Mouse (Mus musculus): ENCODE results near the gene D5Ertd579e. TPM values are rescaled to one million over a fixed set of nuclear protein-coding genes. Genes with fewer than 3 reads are reported as not detected.

The D5Ertd579e gene
- polyA plus RNA-seq, 1 experiment from 2014 or later: 39.9 TPM

GRCm38 (mm10) chr5:36731901-36732652 is 36.3 kb upstream of the D5Ertd579e start:
- WGBS: 79% methylated on average over 7 of the region's 7 CpGs
- Histone ChIP-seq H3K27ac (ENCODE audit: low read length) (no peak overlapping the region), H3K9me3 (ENCODE audit: control insufficient read depth, low read length) (no peaks in the 10 kb centered on the region), H3K36me3 (ENCODE audit: control insufficient read depth, insufficient read depth) (no peaks in the 10 kb centered on the region), H3K4me2 (ENCODE audit: low read length) (no peak overlapping the region), H3K9ac (replicated peaks; ENCODE audit: low read depth, low read length) (no peak overlapping the region), H3K4me3 (replicated peaks; ENCODE audit: low read length) (no peak overlapping the region), H3K27me3 (replicated peaks; ENCODE audit: control insufficient read depth, insufficient read depth, low read length) (no peaks in the 10 kb centered on the region), H3K4me1 (replicated peaks; ENCODE audit: control insufficient read depth, insufficient read depth, low read length) (no peaks in the 10 kb centered on the region)
- no peak for ATAC-seq

GRCm38 (mm10) chr5:36730689-36731088 is 34.9 kb upstream of the D5Ertd579e start:
- 45% methylated on average over 3 of the region's 3 CpGs for WGBS

GRCm38 (mm10) chr5:36729923-36730322 is 34.1 kb upstream of the D5Ertd579e start:
- ATAC-seq: no peak
- 93% methylated on average over 2 of the region's 2 CpGs for WGBS
- no peak overlapping the region for H3K9ac ChIP-seq (replicated peaks; ENCODE audit: low read depth, low read length)

More at GRCm38 (mm10) chr5:36730689-36731088, 34.9 kb upstream of the D5Ertd579e start:
- Histone ChIP-seq H3K4me2 (ENCODE audit: low read length) (no peak overlapping the region), H3K27me3 (replicated peaks; ENCODE audit: control insufficient read depth, insufficient read depth, low read length) (no peaks in the 10 kb centered on the region), H3K4me1 (replicated peaks; ENCODE audit: control insufficient read depth, insufficient read depth, low read length) (no peaks in the 10 kb centered on the region), H3K27ac (ENCODE audit: low read length) (no peak overlapping the region), H3K4me3 (replicated peaks; ENCODE audit: low read length) (no peak overlapping the region), H3K9me3 (ENCODE audit: control insufficient read depth, low read length) (no peaks in the 10 kb centered on the region), H3K9ac (replicated peaks; ENCODE audit: low read depth, low read length) (no peak overlapping the region), H3K36me3 (ENCODE audit: control insufficient read depth, insufficient read depth) (no peaks in the 10 kb centered on the region)
- no peak for ATAC-seq

GRCm38 (mm10) chr5:36729086-36729473 is 33.3 kb upstream of the D5Ertd579e start:
- H3K9ac ChIP-seq (replicated peaks; ENCODE audit: low read depth, low read length): no peak overlapping the region
- no peaks in the 10 kb centered on the region for H3K36me3 ChIP-seq (ENCODE audit: control insufficient read depth, insufficient read depth)
- H3K4me2 ChIP-seq (ENCODE audit: low read length): no peak overlapping the region
- WGBS: 77% methylated on average over 4 of the region's 4 CpGs
- no peak for ATAC-seq
- no peaks in the 10 kb centered on the region for H3K4me1 ChIP-seq (replicated peaks; ENCODE audit: control insufficient read depth, insufficient read depth, low read length)
- H3K9me3 ChIP-seq (ENCODE audit: control insufficient read depth, low read length): no peaks in the 10 kb centered on the region
- no peak overlapping the region for H3K27ac ChIP-seq (ENCODE audit: low read length)
- no peak overlapping the region for H3K4me3 ChIP-seq (replicated peaks; ENCODE audit: low read length)
- H3K27me3 ChIP-seq (replicated peaks; ENCODE audit: control insufficient read depth, insufficient read depth, low read length): no peaks in the 10 kb centered on the region

More at GRCm38 (mm10) chr5:36729923-36730322, 34.1 kb upstream of the D5Ertd579e start:
- no peaks in the 10 kb centered on the region for H3K36me3 ChIP-seq (ENCODE audit: control insufficient read depth, insufficient read depth)
- no peaks in the 10 kb centered on the region for H3K9me3 ChIP-seq (ENCODE audit: control insufficient read depth, low read length)
- no peaks in the 10 kb centered on the region for H3K27me3 ChIP-seq (replicated peaks; ENCODE audit: control insufficient read depth, insufficient read depth, low read length)
- no peak overlapping the region for H3K4me3 ChIP-seq (replicated peaks; ENCODE audit: low read length)
- H3K4me2 ChIP-seq (ENCODE audit: low read length): no peak overlapping the region
- no peaks in the 10 kb centered on the region for H3K4me1 ChIP-seq (replicated peaks; ENCODE audit: control insufficient read depth, insufficient read depth, low read length)
- H3K27ac ChIP-seq (ENCODE audit: low read length): no peak overlapping the region

GRCm38 (mm10) chr5:36728403-36729085 is 32.7 kb upstream of the D5Ertd579e start:
- no peaks in the 10 kb centered on the region for H3K9me3 ChIP-seq (ENCODE audit: control insufficient read depth, low read length)
- 76% methylated on average over 8 of the region's 8 CpGs for WGBS
- H3K27me3 ChIP-seq (replicated peaks; ENCODE audit: control insufficient read depth, insufficient read depth, low read length): no peaks in the 10 kb centered on the region
- H3K4me2 ChIP-seq (ENCODE audit: low read length): no peak overlapping the region
- H3K27ac ChIP-seq (ENCODE audit: low read length): no peak overlapping the region
- no peaks in the 10 kb centered on the region for H3K36me3 ChIP-seq (ENCODE audit: control insufficient read depth, insufficient read depth)
- no peak overlapping the region for H3K9ac ChIP-seq (replicated peaks; ENCODE audit: low read depth, low read length)
- H3K4me3 ChIP-seq (replicated peaks; ENCODE audit: low read length): no peak overlapping the region
- no peaks in the 10 kb centered on the region for H3K4me1 ChIP-seq (replicated peaks; ENCODE audit: control insufficient read depth, insufficient read depth, low read length)
- no peak for ATAC-seq

GRCm38 (mm10) chr5:36727776-36728175 is 32.0 kb upstream of the D5Ertd579e start:
- Histone ChIP-seq H3K36me3 (ENCODE audit: control insufficient read depth, insufficient read depth) (no peaks in the 10 kb centered on the region), H3K4me2 (ENCODE audit: low read length) (no peak overlapping the region), H3K9me3 (ENCODE audit: control insufficient read depth, low read length) (no peaks in the 10 kb centered on the region), H3K27ac (ENCODE audit: low read length) (no peak overlapping the region), H3K4me1 (replicated peaks; ENCODE audit: control insufficient read depth, insufficient read depth, low read length) (no peaks in the 10 kb centered on the region), H3K27me3 (replicated peaks; ENCODE audit: control insufficient read depth, insufficient read depth, low read length) (no peaks in the 10 kb centered on the region), H3K9ac (replicated peaks; ENCODE audit: low read depth, low read length) (no peak overlapping the region), H3K4me3 (replicated peaks; ENCODE audit: low read length) (no peak overlapping the region)
- WGBS: 71% methylated on average over 7 of the region's 7 CpGs
- no peak for ATAC-seq

- WGBS: 73% methylated on average over 2 of the region's 2 CpGs
Observed at GRCm38 (mm10) chr5:36727136-36727535, 31.3 kb upstream of the D5Ertd579e start.

GRCm38 (mm10) chr5:36726387-36726801 is 30.6 kb upstream of the D5Ertd579e start:
- Histone ChIP-seq H3K4me1 (replicated peaks; ENCODE audit: control insufficient read depth, insufficient read depth, low read length) (no peaks in the 10 kb centered on the region), H3K4me2 (ENCODE audit: low read length) (no peak overlapping the region), H3K36me3 (ENCODE audit: control insufficient read depth, insufficient read depth) (no peaks in the 10 kb centered on the region), H3K27ac (ENCODE audit: low read length) (no peak overlapping the region), H3K4me3 (replicated peaks; ENCODE audit: low read length) (no peak overlapping the region), H3K27me3 (replicated peaks; ENCODE audit: control insufficient read depth, insufficient read depth, low read length) (no peaks in the 10 kb centered on the region), H3K9me3 (ENCODE audit: control insufficient read depth, low read length) (no peaks in the 10 kb centered on the region), H3K9ac (replicated peaks; ENCODE audit: low read depth, low read length) (no peak overlapping the region)
- ATAC-seq: no peak
- WGBS: 81% methylated on average over 9 of the region's 9 CpGs

More at GRCm38 (mm10) chr5:36727136-36727535, 31.3 kb upstream of the D5Ertd579e start:
- no peaks in the 10 kb centered on the region for H3K9me3 ChIP-seq (ENCODE audit: control insufficient read depth, low read length)
- no peak overlapping the region for H3K27ac ChIP-seq (ENCODE audit: low read length)
- H3K27me3 ChIP-seq (replicated peaks; ENCODE audit: control insufficient read depth, insufficient read depth, low read length): no peaks in the 10 kb centered on the region
- no peak overlapping the region for H3K4me3 ChIP-seq (replicated peaks; ENCODE audit: low read length)
- no peaks in the 10 kb centered on the region for H3K4me1 ChIP-seq (replicated peaks; ENCODE audit: control insufficient read depth, insufficient read depth, low read length)
- no peak overlapping the region for H3K9ac ChIP-seq (replicated peaks; ENCODE audit: low read depth, low read length)
- no peaks in the 10 kb centered on the region for H3K36me3 ChIP-seq (ENCODE audit: control insufficient read depth, insufficient read depth)
- no peak overlapping the region for H3K4me2 ChIP-seq (ENCODE audit: low read length)
- no peak for ATAC-seq

- ATAC-seq: no peak
- Histone ChIP-seq H3K4me3 (replicated peaks; ENCODE audit: low read length) (no peak overlapping the region), H3K9me3 (ENCODE audit: control insufficient read depth, low read length) (no peaks in the 10 kb centered on the region), H3K4me2 (ENCODE audit: low read length) (no peak overlapping the region), H3K4me1 (replicated peaks; ENCODE audit: control insufficient read depth, insufficient read depth, low read length) (no peaks in the 10 kb centered on the region), H3K9ac (replicated peaks; ENCODE audit: low read depth, low read length) (no peak overlapping the region), H3K27me3 (replicated peaks; ENCODE audit: control insufficient read depth, insufficient read depth, low read length) (no peaks in the 10 kb centered on the region), H3K27ac (ENCODE audit: low read length) (no peak overlapping the region), H3K36me3 (ENCODE audit: control insufficient read depth, insufficient read depth) (no peaks in the 10 kb centered on the region)
- 78% methylated on average over 12 of the region's 12 CpGs for WGBS
Observed at GRCm38 (mm10) chr5:36725861-36726260, 30.0 kb upstream of the D5Ertd579e start.

Measured in forebrain, embryonic 16.5 days (tissue).